Mouse (Mus musculus) splenic B cell, adult 2 months (primary cell): ENCODE data around the gene Agfg1.

ENCODE experiments used
- DNase-seq: peaks from one replicate; pipeline ENCODE4 v3.0.0-alpha.2; 2011; ENCODE audit warnings: low read depth, low spot score
- H3K27me3 ChIP-seq: 2 replicates; pipeline ENCODE4 v1.6.1; 2012; ENCODE audit warnings: mild to moderate bottlenecking, low read length, moderate library complexity, mixed read lengths; ENCODE audit not compliant: control insufficient read depth, poor library complexity, insufficient read depth, severe bottlenecking
- H3K36me3 ChIP-seq: 2 replicates; pipeline ENCODE4 v1.6.1; 2012; ENCODE audit warnings: mild to moderate bottlenecking, low read length, moderate library complexity, mixed read lengths; ENCODE audit not compliant: control insufficient read depth, poor library complexity, insufficient read depth, severe bottlenecking

Gene Agfg1

GRCm38 (mm10) chr1:82834572-82834971 lies 4.7 kb upstream of the Agfg1 start:
- no peaks in the 10 kb centered on the region for H3K27me3 ChIP-seq
- no peak for DNase-seq
- no peaks in the 10 kb centered on the region for H3K36me3 ChIP-seq

- Histone ChIP-seq H3K27me3 (no peaks in the 10 kb centered on the region), H3K36me3 (no peaks in the 10 kb centered on the region)
- no peak for DNase-seq
These were observed 2.7 kb upstream of the Agfg1 start for GRCm38 (mm10) chr1:82836342-82837217.

- no peaks in the 10 kb centered on the region for H3K36me3 ChIP-seq
- no peak for DNase-seq
- H3K27me3 ChIP-seq, result no peaks in the 10 kb centered on the region
These were observed 1.7 kb upstream of the Agfg1 start for GRCm38 (mm10) chr1:82837579-82837978.

- no peaks in the 10 kb centered on the region for H3K27me3 ChIP-seq
- no peak for DNase-seq
- no peaks in the 10 kb centered on the region for H3K36me3 ChIP-seq
These were observed 601 bp upstream of the Agfg1 start for GRCm38 (mm10) chr1:82838469-82839295.

- peak; percentile 69 for DNase-seq
- no peaks in the 10 kb centered on the region for H3K27me3 ChIP-seq
- no peaks in the 10 kb centered on the region for H3K36me3 ChIP-seq
These were observed 535 bp downstream of the Agfg1 start for GRCm38 (mm10) chr1:82839614-82840421.

GRCm38 (mm10) chr1:82855729-82856128 lies 16.4 kb downstream of the Agfg1 start:
- 0 out of 2 replicates have a peak, but pooled peaks cover 2% of the 10 kb centered on the region for H3K36me3 ChIP-seq
- no peak for DNase-seq
- H3K27me3 ChIP-seq, result no peaks in the 10 kb centered on the region

GRCm38 (mm10) chr1:82858236-82858635 lies 19.0 kb downstream of the Agfg1 start:
- H3K36me3 ChIP-seq, result 0 out of 2 replicates have a peak, but pooled peaks cover 2% of the 10 kb centered on the region
- no peak for DNase-seq
- H3K27me3 ChIP-seq, result no peaks in the 10 kb centered on the region

- DNase-seq, result no peak
- no peaks in the 10 kb centered on the region for H3K27me3 ChIP-seq
- H3K36me3 ChIP-seq, result 0 out of 2 replicates have a peak, but pooled peaks cover 2% of the 10 kb centered on the region
These were observed 21.1 kb downstream of the Agfg1 start for GRCm38 (mm10) chr1:82860391-82860790.

GRCm38 (mm10) chr1:82870202-82870601 lies 30.9 kb downstream of the Agfg1 start:
- no peak for DNase-seq
- H3K36me3 ChIP-seq, result 0 out of 2 replicates have a peak, but pooled peaks cover 6% of the 10 kb centered on the region
- H3K27me3 ChIP-seq, result no peaks in the 10 kb centered on the region

GRCm38 (mm10) chr1:82879172-82879571 lies 39.9 kb downstream of the Agfg1 start:
- Histone ChIP-seq H3K27me3 (no peaks in the 10 kb centered on the region), H3K36me3 (peaks cover 13% of the 10 kb centered on the region; the same call in 1 of the 2 replicates)
- DNase-seq, result peak; percentile 6

- no peak for DNase-seq
- peaks cover 14% of the 10 kb centered on the region; the same call in 1 of the 2 replicates for H3K36me3 ChIP-seq
- no peaks in the 10 kb centered on the region for H3K27me3 ChIP-seq
These were observed 40.9 kb downstream of the Agfg1 start for GRCm38 (mm10) chr1:82880196-82880595.

GRCm38 (mm10) chr1:82893269-82893668 lies 54.0 kb downstream of the Agfg1 start:
- no peak for DNase-seq
- H3K27me3 ChIP-seq, result no peaks in the 10 kb centered on the region

GRCm38 (mm10) chr1:82900567-82900966 lies 61.3 kb downstream of the Agfg1 start:
- H3K27me3 ChIP-seq, result no peaks in the 10 kb centered on the region
- H3K36me3 ChIP-seq, result peaks cover 2% of the 10 kb centered on the region; the same call in 1 of the 2 replicates
- no peak for DNase-seq

More at GRCm38 (mm10) chr1:82893269-82893668, 54.0 kb downstream of the Agfg1 start:
- peaks cover 6% of the 10 kb centered on the region for H3K36me3 ChIP-seq

- Histone ChIP-seq H3K36me3 (peaks cover 2% of the 10 kb centered on the region; the same call in 1 of the 2 replicates), H3K27me3 (no peaks in the 10 kb centered on the region)
- DNase-seq, result no peak
These were observed 61.9 kb downstream of the Agfg1 start for GRCm38 (mm10) chr1:82901201-82901600.
